Mouse (Mus musculus): ENCODE data around the gene Tnxb. TPM values are rescaled to one million over a fixed set of nuclear protein-coding genes. Genes with fewer than 3 reads are reported as not detected.
A peak's percentile ranks its signal among the peaks of the same experiment; 100 is the strongest.

The Tnxb gene
- polyA plus RNA-seq, 1 experiment from 2014 or later: 0.27 TPM

- no peak for ATAC-seq (ENCODE audit: low FRiP score, low read depth)
- WGBS: 86% methylated on average over 26 of the region's 26 CpGs
- H3K9me3 ChIP-seq: no peaks in the 10 kb centered on the region
- H3K9ac ChIP-seq: no peak overlapping the region
- no peak overlapping the region for H3K4me3 ChIP-seq
- no peaks in the 10 kb centered on the region for H3K36me3 ChIP-seq
- no peak overlapping the region for H3K4me2 ChIP-seq
- no peak overlapping the region for H3K27ac ChIP-seq (replicated peaks)
- no peaks in the 10 kb centered on the region for H3K27me3 ChIP-seq
- no peaks in the 10 kb centered on the region for H3K4me1 ChIP-seq (replicated peaks)
Observed at GRCm38 (mm10) chr17:34680191-34680590, 9.9 kb downstream of the Tnxb start.

GRCm38 (mm10) chr17:34680621-34681020 is 10.3 kb downstream of the Tnxb start:
- 79% methylated on average over 4 of the region's 4 CpGs for WGBS
- H3K4me2 ChIP-seq: no peak overlapping the region
- H3K9me3 ChIP-seq: no peaks in the 10 kb centered on the region

GRCm38 (mm10) chr17:34681132-34681571 is 10.8 kb downstream of the Tnxb start:
- no peak overlapping the region for H3K4me2 ChIP-seq
- H3K9me3 ChIP-seq: no peaks in the 10 kb centered on the region
- H3K9ac ChIP-seq: no peak overlapping the region
- H3K27ac ChIP-seq (replicated peaks): no peak overlapping the region
- WGBS: 83% methylated on average over 17 of the region's 17 CpGs
- 0 out of 2 replicates have a peak, but pooled peaks cover 5% of the 10 kb centered on the region for H3K4me1 ChIP-seq (replicated peaks)
- no peak for ATAC-seq (ENCODE audit: low FRiP score, low read depth)
- H3K36me3 ChIP-seq: no peaks in the 10 kb centered on the region
- no peaks in the 10 kb centered on the region for H3K27me3 ChIP-seq
- H3K4me3 ChIP-seq: no peak overlapping the region

More at GRCm38 (mm10) chr17:34680621-34681020, 10.3 kb downstream of the Tnxb start:
- H3K36me3 ChIP-seq: no peaks in the 10 kb centered on the region
- ATAC-seq (ENCODE audit: low FRiP score, low read depth): no peak
- H3K27me3 ChIP-seq: no peaks in the 10 kb centered on the region
- no peak overlapping the region for H3K27ac ChIP-seq (replicated peaks)
- H3K9ac ChIP-seq: no peak overlapping the region
- no peak overlapping the region for H3K4me3 ChIP-seq
- H3K4me1 ChIP-seq (replicated peaks): 0 out of 2 replicates have a peak, but pooled peaks cover 4% of the 10 kb centered on the region

- Histone ChIP-seq H3K4me1 (replicated peaks) (0 out of 2 replicates have a peak, but pooled peaks cover 5% of the 10 kb centered on the region), H3K4me3 (no peak overlapping the region), H3K4me2 (no peak overlapping the region), H3K9me3 (no peaks in the 10 kb centered on the region), H3K9ac (no peak overlapping the region), H3K27ac (replicated peaks) (no peak overlapping the region), H3K36me3 (no peaks in the 10 kb centered on the region), H3K27me3 (no peaks in the 10 kb centered on the region)
- 75% methylated on average over 11 of the region's 11 CpGs for WGBS
- no peak for ATAC-seq (ENCODE audit: low FRiP score, low read depth)
Observed at GRCm38 (mm10) chr17:34681881-34682536, 11.7 kb downstream of the Tnxb start.

- H3K36me3 ChIP-seq: no peaks in the 10 kb centered on the region
- ATAC-seq (ENCODE audit: low FRiP score, low read depth): no peak
- no peak overlapping the region for H3K27ac ChIP-seq (replicated peaks)
- WGBS: 77% methylated on average over 8 of the region's 8 CpGs
- H3K9me3 ChIP-seq: no peaks in the 10 kb centered on the region
- 0 out of 2 replicates have a peak, but pooled peaks cover 5% of the 10 kb centered on the region for H3K4me1 ChIP-seq (replicated peaks)
- H3K4me2 ChIP-seq: no peak overlapping the region
- H3K27me3 ChIP-seq: no peaks in the 10 kb centered on the region
- no peak overlapping the region for H3K9ac ChIP-seq
- no peak overlapping the region for H3K4me3 ChIP-seq
Observed at GRCm38 (mm10) chr17:34683179-34683578, 12.8 kb downstream of the Tnxb start.

- Histone ChIP-seq H3K4me2 (no peak overlapping the region), H3K27me3 (no peaks in the 10 kb centered on the region), H3K27ac (replicated peaks) (no peak overlapping the region), H3K9ac (no peak overlapping the region), H3K4me3 (no peak overlapping the region), H3K9me3 (no peaks in the 10 kb centered on the region), H3K4me1 (replicated peaks) (0 out of 2 replicates have a peak, but pooled peaks cover 5% of the 10 kb centered on the region), H3K36me3 (no peaks in the 10 kb centered on the region)
- WGBS: 69% methylated on average over 10 of the region's 10 CpGs
- no peak for ATAC-seq (ENCODE audit: low FRiP score, low read depth)
Observed at GRCm38 (mm10) chr17:34683686-34684220, 13.4 kb downstream of the Tnxb start.

GRCm38 (mm10) chr17:34684253-34684893 is 14.0 kb downstream of the Tnxb start:
- ATAC-seq (ENCODE audit: low FRiP score, low read depth): no peak
- 69% methylated on average over 9 of the region's 9 CpGs for WGBS
- no peaks in the 10 kb centered on the region for H3K36me3 ChIP-seq
- H3K4me3 ChIP-seq: no peak overlapping the region
- H3K27me3 ChIP-seq: no peaks in the 10 kb centered on the region
- H3K27ac ChIP-seq (replicated peaks): no peak overlapping the region
- H3K4me1 ChIP-seq (replicated peaks): 0 out of 2 replicates have a peak, but pooled peaks cover 5% of the 10 kb centered on the region
- H3K9ac ChIP-seq: no peak overlapping the region
- H3K9me3 ChIP-seq: no peaks in the 10 kb centered on the region
- H3K4me2 ChIP-seq: no peak overlapping the region

- WGBS: 80% methylated on average over 28 of the region's 28 CpGs
- H3K4me2 ChIP-seq: no peak overlapping the region
- no peak overlapping the region for H3K9ac ChIP-seq
- no peaks in the 10 kb centered on the region for H3K27me3 ChIP-seq
- H3K4me3 ChIP-seq: no peak overlapping the region
- H3K27ac ChIP-seq (replicated peaks): no peak overlapping the region
- H3K4me1 ChIP-seq (replicated peaks): 0 out of 2 replicates have a peak, but pooled peaks cover 5% of the 10 kb centered on the region
- ATAC-seq (ENCODE audit: low FRiP score, low read depth): peak; percentile 72
- no peaks in the 10 kb centered on the region for H3K36me3 ChIP-seq
- H3K9me3 ChIP-seq: no peaks in the 10 kb centered on the region
Observed at GRCm38 (mm10) chr17:34685120-34686110, 15.1 kb downstream of the Tnxb start.

- Histone ChIP-seq H3K9ac (no peak overlapping the region), H3K9me3 (no peaks in the 10 kb centered on the region), H3K27me3 (no peaks in the 10 kb centered on the region), H3K4me2 (no peak overlapping the region), H3K4me1 (replicated peaks) (0 out of 2 replicates have a peak, but pooled peaks cover 5% of the 10 kb centered on the region), H3K4me3 (no peak overlapping the region), H3K27ac (replicated peaks) (no peak overlapping the region), H3K36me3 (no peaks in the 10 kb centered on the region)
- ATAC-seq (ENCODE audit: low FRiP score, low read depth): no peak
- 89% methylated on average over 7 of the region's 7 CpGs for WGBS
Observed at GRCm38 (mm10) chr17:34688889-34689288, 18.6 kb downstream of the Tnxb start.

- Histone ChIP-seq H3K9ac (no peak overlapping the region), H3K36me3 (no peaks in the 10 kb centered on the region), H3K27me3 (no peaks in the 10 kb centered on the region), H3K4me1 (replicated peaks) (0 out of 2 replicates have a peak, but pooled peaks cover 2% of the 10 kb centered on the region), H3K9me3 (no peaks in the 10 kb centered on the region), H3K4me3 (no peak overlapping the region), H3K27ac (replicated peaks) (no peak overlapping the region), H3K4me2 (no peak overlapping the region)
- no peak for ATAC-seq (ENCODE audit: low FRiP score, low read depth)
- WGBS: 73% methylated on average over 4 of the region's 4 CpGs
Observed at GRCm38 (mm10) chr17:34690458-34690857, 20.1 kb downstream of the Tnxb start.

- no peaks in the 10 kb centered on the region for H3K9me3 ChIP-seq
- WGBS: 67% methylated on average over 7 of the region's 7 CpGs
- ATAC-seq (ENCODE audit: low FRiP score, low read depth): no peak
- no peak overlapping the region for H3K4me2 ChIP-seq
- no peaks in the 10 kb centered on the region for H3K36me3 ChIP-seq
- no peak overlapping the region for H3K9ac ChIP-seq
- H3K4me1 ChIP-seq (replicated peaks): no peaks in the 10 kb centered on the region
- no peak overlapping the region for H3K27ac ChIP-seq (replicated peaks)
- no peak overlapping the region for H3K4me3 ChIP-seq
- H3K27me3 ChIP-seq: no peaks in the 10 kb centered on the region
Observed at GRCm38 (mm10) chr17:34692906-34693305, 22.6 kb downstream of the Tnxb start.
